Mouse (Mus musculus) MEL (cell line): ENCODE results near the gene Pip4k2a. TPM values are rescaled to one million over a fixed set of nuclear protein-coding genes. Genes with fewer than 3 reads are reported as not detected.

Source experiments
- DNase-seq: peaks from one replicate; pipeline ENCODE4 v3.0.0; 2011; ENCODE audit warnings: low read depth, low spot score
- H3K27ac ChIP-seq: 2 replicates; pipeline ENCODE4 v1.5.1; 2012; ENCODE audit warnings: low read depth, mild to moderate bottlenecking, control low read depth, low read length, moderate library complexity; ENCODE audit not compliant: control insufficient read depth
- H3K27me3 ChIP-seq, 2 experiments: fragments of 150-350 bp in 1 of 2; sonication (generic) in 1 of 2; 2 replicates each; pipeline ENCODE4 v1.6.1; 2012; ENCODE audit warnings: low read length in 2 of 2, mild to moderate bottlenecking in 2 of 2, improper control_type of control experiment in 1 of 2, moderate library complexity in 1 of 2; ENCODE audit not compliant: insufficient read depth in 2 of 2, control insufficient read depth in 1 of 2
- H3K36me3 ChIP-seq, 2 experiments: 2 replicates each; pipeline ENCODE4 v1.6.1; 2012 to 2014; ENCODE audit warnings: low read length in 2 of 2, improper control_type of control experiment in 1 of 2, inconsistent platforms in 1 of 2, mild to moderate bottlenecking in 1 of 2; ENCODE audit not compliant: insufficient read depth in 2 of 2, control insufficient read depth in 1 of 2
- H3K4me1 ChIP-seq, 2 experiments: fragments of 150-350 bp in 1 of 2; sonication (generic) in 1 of 2; 2 replicates each; pipeline ENCODE4 v1.6.1; 2012; ENCODE audit warnings: low read length in 2 of 2, improper control_type of control experiment in 1 of 2, mild to moderate bottlenecking in 1 of 2; ENCODE audit not compliant: insufficient read depth in 2 of 2, control insufficient read depth in 1 of 2
- H3K4me3 ChIP-seq, 2 experiments: fragments of 150-350 bp in 1 of 2; sonication (generic) in 1 of 2; 2 replicates each; pipeline ENCODE4 v1.5.1; 2012; ENCODE audit warnings: low read depth in 2 of 2, low read length in 2 of 2, mild to moderate bottlenecking in 2 of 2, moderate library complexity in 2 of 2, control low read depth in 1 of 2, improper control_type of control experiment in 1 of 2; ENCODE audit not compliant: control insufficient read depth in 1 of 2, insufficient read depth in 1 of 2
- H3K79me2 ChIP-seq: 2 replicates; pipeline ENCODE4 v1.6.1; 2012; ENCODE audit warnings: mild to moderate bottlenecking, low read length, moderate library complexity; ENCODE audit not compliant: control insufficient read depth, poor library complexity, insufficient read depth
- H3K9ac ChIP-seq: 2 replicates; pipeline ENCODE4 v1.6.1; 2012; ENCODE audit warnings: low read depth, mild to moderate bottlenecking, control low read depth, low read length, moderate library complexity; ENCODE audit not compliant: control insufficient read depth, poor library complexity, severe bottlenecking
- H3K9me3 ChIP-seq: fragments of 150-350 bp; sonication (generic); replicated peaks from 2 replicates; pipeline ENCODE4 v1.6.1; 2012; ENCODE audit warnings: mild to moderate bottlenecking, low read length, improper control_type of control experiment, moderate library complexity; ENCODE audit not compliant: insufficient read depth
- BHLHE40 ChIP-seq: IDR thresholded peaks from 2 replicates; pipeline ENCODE4 v1.6.1; 2012; ENCODE audit warnings: low read depth, mild to moderate bottlenecking, inconsistent platforms, low read length, improper control_type of control experiment, borderline replicate concordance
- CHD1 ChIP-seq: IDR thresholded peaks from 2 replicates; pipeline ENCODE4 v1.6.1; 2012; ENCODE audit warnings: low read depth, mild to moderate bottlenecking, inconsistent platforms, low read length, improper control_type of control experiment
- CHD2 ChIP-seq: IDR thresholded peaks from 2 replicates; pipeline ENCODE4 v1.6.1; 2011; ENCODE audit warnings: low read length, improper control_type of control experiment
- CTCF ChIP-seq, 3 experiments: IDR thresholded peaks in 2 of 3; conservative IDR thresholded peaks in 1 of 3; 2 replicates each; pipeline ENCODE4 v1.5.1; 2011 to 2012; ENCODE audit warnings: low read length in 3 of 3, low read depth in 2 of 3, mild to moderate bottlenecking in 2 of 3, improper control_type of control experiment in 1 of 3, inconsistent platforms in 1 of 3, mixed read lengths in 1 of 3, moderate library complexity in 1 of 3; ENCODE audit not compliant: control insufficient read depth in 1 of 3, insufficient read depth in 1 of 3, poor library complexity in 1 of 3, severe bottlenecking in 1 of 3
- ELF1 ChIP-seq: IDR thresholded peaks from 2 replicates; pipeline ENCODE4 v1.6.1; 2014; ENCODE audit warnings: low read depth, mild to moderate bottlenecking, inconsistent platforms, low read length, improper control_type of control experiment, moderate library complexity
- EP300 ChIP-seq, 2 experiments: IDR thresholded peaks; 2 replicates each; pipeline ENCODE4 v1.6.1; 2011; ENCODE audit warnings: improper control_type of control experiment in 2 of 2, low read length in 2 of 2, low read depth in 1 of 2, mild to moderate bottlenecking in 1 of 2
- ETS1 ChIP-seq: IDR thresholded peaks from 2 replicates; pipeline ENCODE4 v1.6.1; 2012; ENCODE audit warnings: low read depth, mild to moderate bottlenecking, inconsistent platforms, low read length, improper control_type of control experiment, moderate library complexity
- GABPA ChIP-seq: IDR thresholded peaks from 2 replicates; pipeline ENCODE4 v1.6.1; 2012; ENCODE audit warnings: low read depth, mild to moderate bottlenecking, inconsistent platforms, low read length, improper control_type of control experiment, moderate library complexity
- GATA1 ChIP-seq: IDR thresholded peaks from 2 replicates; pipeline ENCODE4 v1.6.1; 2011; ENCODE audit warnings: low read depth, low read length, improper control_type of control experiment
- HCFC1 ChIP-seq: IDR thresholded peaks from 2 replicates; pipeline ENCODE4 v1.6.1; 2012; ENCODE audit warnings: low read depth, mild to moderate bottlenecking, inconsistent platforms, low read length, improper control_type of control experiment, moderate library complexity
- JUND ChIP-seq: IDR thresholded peaks from 2 replicates; pipeline ENCODE4 v1.6.1; 2011; ENCODE audit warnings: low read depth, mild to moderate bottlenecking, improper control_type of control experiment, low read length
- KAT2A ChIP-seq: conservative IDR thresholded peaks from 2 replicates; pipeline ENCODE4 v1.6.1; 2012; ENCODE audit warnings: low read depth, low read length, improper control_type of control experiment, inconsistent platforms
- MAFK ChIP-seq: IDR thresholded peaks from 2 replicates; pipeline ENCODE4 v1.6.1; 2011; ENCODE audit warnings: low read depth, mild to moderate bottlenecking, low read length, improper control_type of control experiment, borderline replicate concordance
- MAX ChIP-seq: IDR thresholded peaks from 2 replicates; pipeline ENCODE4 v1.6.1; 2011; ENCODE audit warnings: low read length, improper control_type of control experiment
- MAZ ChIP-seq: IDR thresholded peaks from 2 replicates; pipeline ENCODE4 v1.6.1; 2012; ENCODE audit warnings: low read depth, mild to moderate bottlenecking, inconsistent platforms, low read length, improper control_type of control experiment
- MEF2A ChIP-seq: IDR thresholded peaks from 2 replicates; pipeline ENCODE4 v1.6.1; 2014; ENCODE audit warnings: low read depth, mild to moderate bottlenecking, inconsistent platforms, low read length, improper control_type of control experiment; ENCODE audit not compliant: poor library complexity, insufficient replicate concordance, severe bottlenecking; ENCODE audit errors: extremely low read depth
- MXI1 ChIP-seq: IDR thresholded peaks from 2 replicates; pipeline ENCODE4 v1.6.1; 2011; ENCODE audit warnings: mild to moderate bottlenecking, low read depth, low read length, improper control_type of control experiment
- MYB ChIP-seq: IDR thresholded peaks from 2 replicates; pipeline ENCODE4 v1.6.1; 2011; ENCODE audit warnings: mild to moderate bottlenecking, low read depth, low read length, improper control_type of control experiment
- MYC ChIP-seq: IDR thresholded peaks from 2 replicates; pipeline ENCODE4 v1.6.1; 2011; ENCODE audit warnings: low read depth, mild to moderate bottlenecking, low read length, improper control_type of control experiment, moderate library complexity
- NELFE ChIP-seq: IDR thresholded peaks from 2 replicates; pipeline ENCODE4 v1.6.1; 2011; ENCODE audit warnings: low read depth, low read length, improper control_type of control experiment
- NRF1 ChIP-seq: IDR thresholded peaks from 2 replicates; pipeline ENCODE4 v1.6.1; 2014; ENCODE audit warnings: low read depth, mild to moderate bottlenecking, inconsistent platforms, low read length, improper control_type of control experiment, moderate library complexity; ENCODE audit not compliant: poor library complexity, insufficient read depth, severe bottlenecking
- POLR2A ChIP-seq, 2 experiments: IDR thresholded peaks; 2 replicates each; pipeline ENCODE4 v1.6.1; 2011 to 2012; ENCODE audit warnings: low read length in 2 of 2, mild to moderate bottlenecking in 2 of 2, control low read depth in 1 of 2, improper control_type of control experiment in 1 of 2, low read depth in 1 of 2, moderate library complexity in 1 of 2; ENCODE audit not compliant: control insufficient read depth in 1 of 2, insufficient read depth in 1 of 2, poor library complexity in 1 of 2
- POLR2AphosphoS2 ChIP-seq: IDR thresholded peaks from 2 replicates; pipeline ENCODE4 v1.6.1; 2011; ENCODE audit warnings: low read length, improper control_type of control experiment
- POLR2AphosphoS5 ChIP-seq: IDR thresholded peaks from 2 replicates; pipeline ENCODE4 v1.6.1; 2012; ENCODE audit warnings: low read depth, borderline replicate concordance, mild to moderate bottlenecking, inconsistent platforms, low read length, moderate library complexity, mixed read lengths
- RAD21 ChIP-seq: IDR thresholded peaks from 2 replicates; pipeline ENCODE4 v1.6.1; 2011; ENCODE audit warnings: mild to moderate bottlenecking, low read depth, low read length, improper control_type of control experiment
- RCOR1 ChIP-seq: IDR thresholded peaks from 2 replicates; pipeline ENCODE4 v1.6.1; 2012; ENCODE audit warnings: low read depth, mild to moderate bottlenecking, inconsistent platforms, low read length, improper control_type of control experiment
- SMC3 ChIP-seq: IDR thresholded peaks from 2 replicates; pipeline ENCODE4 v1.6.1; 2011; ENCODE audit warnings: low read depth, low read length, improper control_type of control experiment
- TAL1 ChIP-seq: IDR thresholded peaks from 2 replicates; pipeline ENCODE4 v1.6.1; 2012; ENCODE audit warnings: mild to moderate bottlenecking, inconsistent platforms, low read length, moderate library complexity, mixed read lengths
- TBP ChIP-seq: IDR thresholded peaks from 2 replicates; pipeline ENCODE4 v1.8.0; 2011; ENCODE audit warnings: low read depth, low read length, improper control_type of control experiment
- TCF12 ChIP-seq: IDR thresholded peaks from 2 replicates; pipeline ENCODE4 v1.6.1; 2014; ENCODE audit warnings: low read depth, mild to moderate bottlenecking, inconsistent platforms, low read length, improper control_type of control experiment, moderate library complexity
- UBTF ChIP-seq: IDR thresholded peaks from 2 replicates; pipeline ENCODE4 v1.6.1; 2012; ENCODE audit warnings: low read depth, mild to moderate bottlenecking, inconsistent platforms, low read length, improper control_type of control experiment, moderate library complexity, borderline replicate concordance; ENCODE audit not compliant: insufficient read depth
- USF1 ChIP-seq: IDR thresholded peaks from 2 replicates; pipeline ENCODE4 v1.6.1; 2014; ENCODE audit warnings: low read depth, mild to moderate bottlenecking, inconsistent platforms, low read length, improper control_type of control experiment, moderate library complexity
- USF2 ChIP-seq, 2 experiments: IDR thresholded peaks; 2 replicates each; pipeline ENCODE4 v1.6.1; 2011 to 2012; ENCODE audit warnings: improper control_type of control experiment in 2 of 2, low read length in 2 of 2, borderline replicate concordance in 1 of 2, inconsistent platforms in 1 of 2, low read depth in 1 of 2, mild to moderate bottlenecking in 1 of 2; ENCODE audit not compliant: insufficient read depth in 1 of 2
- ZC3H11A ChIP-seq: IDR thresholded peaks from 2 replicates; pipeline ENCODE4 v1.6.1; 2012; ENCODE audit warnings: low read depth, mild to moderate bottlenecking, inconsistent platforms, low read length, improper control_type of control experiment
- ZKSCAN1 ChIP-seq: IDR thresholded peaks from 2 replicates; pipeline ENCODE4 v1.6.1; 2012; ENCODE audit warnings: low read depth, mild to moderate bottlenecking, inconsistent platforms, low read length, improper control_type of control experiment, moderate library complexity
- ZMIZ1 ChIP-seq: IDR thresholded peaks from 2 replicates; pipeline ENCODE4 v1.6.1; 2012; ENCODE audit warnings: low read depth, mild to moderate bottlenecking, inconsistent platforms, low read length, improper control_type of control experiment, moderate library complexity
- ZNF384 ChIP-seq: IDR thresholded peaks from 2 replicates; pipeline ENCODE4 v1.6.1; 2012; ENCODE audit warnings: low read depth, mild to moderate bottlenecking, inconsistent platforms, low read length, improper control_type of control experiment
- polyA plus RNA-seq, 2 experiments: library from polyadenylated mRNA; stranded (reverse) in 1 of 2; unstranded in 1 of 2; fragments of >175 nt in 1 of 2; fragments of >200 nt in 1 of 2; gene quantifications; 2 replicates each; pipeline versions ENCODE4 v1.2.1 to v1.2.4; 2012; ENCODE audit warnings: low replicate concordance in 2 of 2, low read depth in 1 of 2; ENCODE audit not compliant: insufficient read length in 2 of 2, insufficient read depth in 1 of 2, missing spikeins in 1 of 2
- total RNA-seq: library from RNA; depleted of rRNA; stranded (reverse); fragments of 300-350 nt; gene quantifications from 2 replicates; pipeline ENCODE4 v1.2.3, GENCODE M21; 2012

Gene Pip4k2a
- total and polyA plus RNA-seq, 3 experiments = 7.9 to 48.5 TPM; not detected in 1

GRCm38 (mm10) chr2:18969066-18969681, 28.8 kb downstream of the Pip4k2a start:
- Histone ChIP-seq H3K36me3 (peaks cover 4 to 21% of the 10 kb centered on the region in 2 experiments; a peak in 3 of 4 replicates), H3K79me2 (peaks cover 16% of the 10 kb centered on the region), H3K4me3 (no peak overlapping the region), H3K9me3 (no peaks in the 10 kb centered on the region), H3K9ac (peak overlapping the region; percentile 21; the same call in 1 of the 2 replicates), H3K27me3 (no peaks in the 10 kb centered on the region), H3K4me1 (peaks cover 12 to 20% of the 10 kb centered on the region in 2 experiments), H3K27ac (peak overlapping the region; percentile 68)
- DNase-seq = peak; percentile 75
- TF ChIP-seq POLR2AphosphoS2 = no peak
- TF ChIP-seq TAL1 = peak; percentile 68
- TF ChIP-seq MAFK = no peak
- TF ChIP-seq JUND = no peak
- TF ChIP-seq RAD21 = no peak
- TF ChIP-seq ZMIZ1 = no peak
- peak; percentile 98 for TF ChIP-seq MYC
- no peak for TF ChIP-seq MAZ
- peak; percentile 95 for TF ChIP-seq ETS1
- TF ChIP-seq GATA1 = peak; percentile 83
- no peak for TF ChIP-seq CHD2
- no peak for TF ChIP-seq MEF2A
- peak; percentile 98 for TF ChIP-seq MAX
- TF ChIP-seq SMC3 = no peak
- no peak for TF ChIP-seq CHD1
- TF ChIP-seq RCOR1 = peak; percentile 58; the same call in 1 of the 2 replicates
- peak; percentile 98 for TF ChIP-seq MXI1
- peak; percentile 75 to 87 for TF ChIP-seq EP300 (IDR thresholded peaks at IDR 0.05; ENCODE audit: low read depth in 1 of 2, low read length in 2 of 2)
- no peak for TF ChIP-seq CTCF (IDR thresholded peaks at IDR 0.05 in 2 of 3, conservative IDR thresholded peaks at IDR 0.05 in 1 of 3; ENCODE audit: control insufficient read depth in 1 of 3, insufficient read depth in 1 of 3, low read depth in 2 of 3, low read length in 3 of 3, poor library complexity in 1 of 3, severe bottlenecking in 1 of 3)
- no peak for TF ChIP-seq UBTF
- peak; percentile 99 for TF ChIP-seq BHLHE40
- TF ChIP-seq USF1 = peak; percentile 63; the same call in 1 of the 2 replicates
- TF ChIP-seq POLR2AphosphoS5 = no peak
- no peak for TF ChIP-seq TBP
- no peak for TF ChIP-seq GABPA
- TF ChIP-seq NELFE = no peak
- no peak for TF ChIP-seq POLR2A (IDR thresholded peaks at IDR 0.05; ENCODE audit: control insufficient read depth in 1 of 2, insufficient read depth in 1 of 2, low read depth in 1 of 2, low read length in 2 of 2, poor library complexity in 1 of 2)
- TF ChIP-seq NRF1 = no peak
- no peak for TF ChIP-seq MYB
- TF ChIP-seq USF2 (IDR thresholded peaks at IDR 0.05; ENCODE audit: borderline replicate concordance in 1 of 2, insufficient read depth in 1 of 2, low read depth in 1 of 2, low read length in 2 of 2) = no peak
- no peak for TF ChIP-seq HCFC1
- peak; percentile 86 for TF ChIP-seq TCF12
- no peak for TF ChIP-seq ZC3H11A
- no peak for TF ChIP-seq ZKSCAN1
- no peak for TF ChIP-seq ELF1
- no peak for TF ChIP-seq KAT2A
- TF ChIP-seq ZNF384 = peak; percentile 95
